Mouse (Mus musculus): ENCODE measurements around the gene Fam216a.
A peak's percentile ranks its signal among the peaks of the same experiment; 100 is the strongest.

Gene Fam216a

DNA sequence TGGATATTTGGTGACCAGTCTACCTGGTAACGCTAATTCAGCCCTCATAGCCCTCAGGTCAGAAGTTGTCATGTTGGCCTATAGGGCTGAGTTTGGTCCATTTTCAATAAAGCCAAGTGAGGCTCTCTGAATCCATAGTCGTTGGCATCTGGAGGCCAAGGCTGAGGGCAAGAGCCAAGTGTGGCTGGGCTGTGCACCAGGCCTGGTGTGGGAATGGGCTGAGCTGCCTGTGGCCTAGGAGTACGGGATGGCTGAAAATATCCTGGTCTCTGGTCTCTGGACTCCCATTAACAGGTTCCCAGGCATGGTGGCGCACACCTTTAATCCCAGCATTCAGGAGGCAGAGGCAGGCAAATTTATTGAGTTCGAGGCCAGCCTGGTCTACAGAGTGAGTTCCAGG lies 17.8 kb upstream of the Fam216a start:
- no peak for DNase-seq

DNA sequence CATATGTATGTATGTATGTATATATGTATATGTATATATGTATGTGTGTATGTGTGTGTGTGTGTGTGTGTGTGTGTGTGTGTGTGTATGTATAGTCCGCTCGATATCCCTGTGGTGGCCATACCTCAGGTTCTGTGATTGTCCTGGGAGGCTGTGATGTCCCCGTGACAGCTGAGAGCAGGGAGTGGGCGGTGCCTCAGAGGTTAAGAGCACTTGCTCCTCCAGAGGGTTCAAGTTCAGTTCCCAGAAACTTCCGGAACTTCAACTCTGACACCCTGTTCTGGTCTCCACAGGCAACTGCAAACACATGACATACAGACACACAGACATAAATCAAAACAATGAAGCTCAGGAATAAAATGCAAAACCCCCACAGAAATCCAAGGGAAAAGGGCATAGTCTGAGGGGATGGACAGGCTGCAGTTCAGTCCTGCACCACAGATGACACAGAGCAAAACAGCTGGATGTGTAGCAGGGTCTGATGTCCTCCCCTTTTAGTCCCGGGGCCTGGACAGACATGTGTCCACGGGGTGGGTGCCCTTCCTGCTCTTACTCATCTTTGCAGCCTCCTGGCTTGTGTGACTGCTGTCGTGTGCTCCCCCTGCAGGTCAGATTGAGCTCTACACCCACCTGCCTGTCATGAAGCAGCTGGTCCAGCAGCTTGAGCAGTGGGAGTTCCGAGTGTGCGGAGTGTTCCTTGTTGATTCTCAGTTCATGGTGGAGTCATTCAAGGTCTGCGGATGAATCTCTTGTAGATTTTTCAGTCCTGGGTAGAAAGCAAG lies 7.4 kb upstream of the Fam216a start:
- peak; percentile 68 to 74 for DNase-seq

DNA sequence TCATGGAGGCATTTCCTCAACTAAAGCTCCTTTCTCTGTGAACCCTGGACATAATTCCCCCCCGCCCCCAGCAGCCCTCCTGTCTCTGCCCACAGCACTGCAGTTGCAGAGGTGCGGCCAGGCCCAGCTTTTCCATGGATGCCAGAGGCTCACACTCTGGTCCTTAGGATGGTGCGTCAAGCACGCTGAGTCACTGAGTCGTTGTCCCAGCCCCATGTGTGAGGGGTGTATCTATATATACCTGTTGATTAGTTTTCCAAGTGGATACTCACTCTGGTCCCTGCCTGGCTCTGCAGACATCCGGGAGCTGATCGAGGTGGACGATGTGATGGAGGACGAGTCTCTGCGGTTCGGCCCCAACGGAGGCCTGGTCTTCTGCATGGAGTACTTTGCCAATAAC lies 6.0 kb upstream of the Fam216a start:
- DNase-seq: peak in 1 of 2 experiments; percentile 2

DNA sequence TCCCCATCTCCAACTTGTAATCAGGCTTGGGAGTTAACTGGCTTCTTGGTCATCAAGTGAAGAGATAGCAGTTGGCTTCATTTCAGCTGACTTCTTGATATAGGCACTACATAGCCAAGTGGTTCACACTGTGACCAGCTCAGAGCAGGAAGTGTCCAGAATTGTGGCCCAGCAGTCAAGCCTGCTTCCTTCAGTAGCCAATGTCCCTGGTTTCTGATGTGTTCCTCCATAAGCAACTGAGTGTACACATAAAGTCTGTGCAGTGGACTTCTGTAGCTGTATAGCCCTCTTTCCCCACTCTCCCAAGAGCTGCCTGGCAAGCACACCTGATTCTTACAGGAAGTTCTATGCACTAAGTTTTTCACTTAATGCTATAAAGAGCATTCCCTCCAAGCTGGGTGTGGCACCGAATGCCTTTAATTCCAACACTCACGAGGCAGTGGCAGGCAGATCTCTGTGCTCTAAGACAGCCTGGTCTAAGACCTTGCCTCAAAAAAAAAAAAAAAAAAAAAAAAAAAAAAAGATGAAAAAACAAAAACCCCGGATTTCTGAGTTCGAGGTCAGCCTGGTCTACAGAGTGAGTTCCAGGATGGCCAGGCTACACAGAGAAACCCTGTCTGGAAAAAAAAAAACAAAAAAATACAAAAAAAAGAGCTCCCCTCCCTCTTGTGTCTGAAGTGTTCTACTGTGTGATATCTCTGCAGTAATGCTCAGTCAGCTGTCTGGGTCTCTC lies 5.1 kb upstream of the Fam216a start:
- DNase-seq: peak in 1 of 2 experiments; percentile 0

DNA sequence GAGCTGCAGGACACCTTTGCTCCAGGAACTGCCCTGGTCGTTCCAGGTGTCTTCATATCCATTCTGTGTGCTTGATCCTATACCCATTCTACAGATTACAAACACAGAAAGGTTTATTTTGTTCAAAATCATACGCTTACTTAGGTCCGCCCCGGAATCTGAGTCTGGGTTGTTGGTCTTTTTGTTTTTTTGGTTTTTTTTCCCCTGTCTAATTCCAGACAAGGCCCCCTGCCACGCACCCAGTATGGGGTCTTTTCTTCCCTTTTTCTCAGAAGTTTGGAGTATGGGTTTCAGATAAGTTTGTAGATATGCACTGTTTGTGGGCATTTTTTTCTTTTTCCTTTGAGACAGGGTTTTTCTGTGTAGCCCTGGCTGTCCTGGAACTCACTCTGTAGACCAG lies 714 bp upstream of the Fam216a start:
- no peak for DNase-seq

DNA sequence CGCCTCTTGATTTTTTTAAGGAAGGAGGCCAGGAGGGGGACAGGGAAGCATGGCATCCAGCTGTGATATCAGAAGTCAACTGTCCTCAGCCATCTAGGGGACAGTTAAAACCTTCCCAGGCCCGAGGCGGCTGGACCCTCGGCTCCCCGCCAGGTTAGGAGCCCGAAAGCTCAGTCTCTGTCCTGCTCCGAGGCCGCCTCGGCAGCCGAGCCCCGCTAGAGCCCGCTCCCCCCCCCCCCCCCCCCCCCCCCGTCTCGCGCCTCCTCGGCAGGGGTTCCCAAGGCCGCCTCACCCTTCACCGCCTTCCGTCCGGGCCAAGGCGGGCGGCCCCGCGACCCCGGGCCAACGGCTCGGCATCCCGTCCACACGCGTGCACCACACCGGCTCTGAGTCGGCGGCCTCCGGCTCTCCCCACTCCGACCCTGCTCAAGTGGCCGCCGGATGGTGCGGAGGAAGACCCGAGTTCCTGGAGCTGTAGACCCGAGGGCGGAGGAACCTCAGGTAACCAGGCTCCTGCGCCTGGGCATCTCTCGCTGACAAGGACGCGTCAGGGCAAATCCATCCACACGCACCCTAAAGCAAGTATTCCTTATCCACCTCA lies 473 bp downstream of the Fam216a start, which contains the start of gene Gpn3:
Gpn3 (plus strand) TSS at position 286 of the 601 bp plus-strand sequence.
- DNase-seq: peak in 1 of 2 experiments; percentile 84

DNA sequence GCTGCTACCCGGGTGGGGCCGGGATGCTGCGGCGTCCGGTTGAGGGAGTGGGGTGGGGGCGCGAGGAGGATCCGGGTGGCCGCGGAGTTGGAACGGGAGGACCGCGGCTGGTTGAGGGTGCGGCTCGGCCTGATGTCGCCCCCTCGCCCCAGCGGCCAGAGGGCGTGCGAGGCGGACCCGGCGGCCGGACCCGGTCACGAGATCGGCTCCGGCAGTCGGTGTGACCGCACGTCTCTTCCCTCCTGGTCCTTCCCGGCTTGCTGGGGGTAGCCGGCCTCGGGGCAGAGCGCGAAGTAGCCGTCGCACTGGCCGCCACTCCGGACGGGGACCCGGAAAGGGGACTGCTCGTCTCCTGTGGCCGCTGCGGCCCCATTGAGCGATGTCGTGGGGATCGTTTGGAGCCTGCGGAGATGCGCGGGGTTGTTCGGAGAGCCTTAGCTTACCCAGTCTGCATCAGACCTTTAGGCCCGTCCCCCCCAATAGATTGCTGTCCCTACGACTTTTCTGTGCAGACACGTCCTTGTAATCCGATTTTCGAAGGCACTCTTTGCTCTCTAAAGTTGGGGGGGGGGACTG lies 17.6 kb downstream of the Fam216a start:
- no peak for DNase-seq

DNA sequence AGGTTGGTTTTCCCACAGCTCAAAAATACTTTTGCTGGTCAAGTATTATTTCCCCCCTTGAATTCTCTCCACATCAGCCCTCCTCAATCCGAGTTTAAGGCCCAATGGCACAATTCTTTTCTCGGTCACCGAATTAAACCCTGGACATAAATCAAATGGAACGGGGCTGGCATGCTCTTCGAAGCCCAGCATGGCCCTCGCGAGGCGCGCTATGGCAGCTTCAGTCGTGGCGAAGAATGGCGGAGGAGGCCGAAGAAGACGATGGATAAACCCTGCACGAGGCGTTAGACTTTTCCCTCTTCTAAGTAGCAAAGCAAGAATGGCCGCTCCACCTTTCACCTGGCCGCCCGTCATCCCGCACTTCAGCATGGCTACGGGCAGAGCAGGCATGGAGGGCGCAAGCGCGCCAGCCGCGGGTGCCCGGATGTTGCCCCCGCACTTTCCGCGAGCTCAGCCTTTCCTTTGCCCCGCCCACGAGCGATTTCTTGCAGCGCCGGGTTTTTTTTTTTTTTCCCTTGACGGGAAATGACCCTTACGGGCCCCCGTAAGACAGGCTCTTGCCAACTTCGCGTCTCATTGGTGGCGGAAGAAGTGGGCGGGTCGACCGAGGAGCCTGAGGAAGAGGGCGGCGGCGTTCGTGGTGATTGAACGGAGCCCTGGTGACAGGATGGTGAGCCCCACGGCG lies 18.2 kb downstream of the Fam216a start, which contains the start of the genes Rad9b and Vps29:
Rad9b (minus strand) TSS at position 427 of the 685 bp plus-strand sequence.
Vps29 (plus strand) TSS at position 563 of the 685 bp plus-strand sequence.
- DNase-seq: peak; percentile 98 to 99

DNA sequence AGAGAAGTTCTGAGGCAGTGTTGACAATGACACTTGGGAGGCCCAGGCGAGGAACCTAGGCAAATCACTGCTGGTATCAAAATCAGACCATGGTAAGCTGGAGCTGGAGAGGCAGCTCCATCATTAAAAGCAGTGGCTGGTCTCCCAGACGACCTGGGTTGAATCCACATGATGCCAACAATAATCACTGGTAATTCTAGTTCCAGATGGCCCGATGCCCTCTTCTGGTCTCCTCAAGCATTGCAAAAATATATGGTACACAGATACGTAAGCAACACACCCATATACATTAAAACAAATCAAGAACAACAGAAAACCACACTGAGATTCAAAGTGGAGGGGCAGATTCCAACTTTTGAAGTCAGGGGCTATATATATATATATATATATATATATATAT lies 26.4 kb downstream of the Fam216a start:
- no peak for DNase-seq

DNA sequence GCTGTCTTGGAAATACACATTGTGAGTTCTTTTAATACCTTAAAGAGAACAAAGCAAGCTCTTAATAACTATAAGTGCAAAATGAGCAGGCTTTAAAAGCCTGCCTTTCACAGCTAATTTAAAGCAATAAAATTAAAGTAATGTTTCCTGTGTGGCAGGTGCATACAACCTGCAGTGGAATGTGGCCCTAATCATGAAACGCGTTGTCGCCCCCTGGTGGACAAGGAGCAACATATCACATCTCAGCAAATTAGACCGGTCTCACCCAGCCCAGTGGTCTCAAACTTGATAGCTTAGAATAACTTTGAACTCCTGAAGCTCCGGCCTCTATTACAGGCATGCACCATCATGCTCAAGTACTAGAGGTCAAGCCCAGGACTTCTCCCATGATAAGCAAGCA lies 27.9 kb downstream of the Fam216a start:
- peak; percentile 82 to 84 for DNase-seq

DNA sequence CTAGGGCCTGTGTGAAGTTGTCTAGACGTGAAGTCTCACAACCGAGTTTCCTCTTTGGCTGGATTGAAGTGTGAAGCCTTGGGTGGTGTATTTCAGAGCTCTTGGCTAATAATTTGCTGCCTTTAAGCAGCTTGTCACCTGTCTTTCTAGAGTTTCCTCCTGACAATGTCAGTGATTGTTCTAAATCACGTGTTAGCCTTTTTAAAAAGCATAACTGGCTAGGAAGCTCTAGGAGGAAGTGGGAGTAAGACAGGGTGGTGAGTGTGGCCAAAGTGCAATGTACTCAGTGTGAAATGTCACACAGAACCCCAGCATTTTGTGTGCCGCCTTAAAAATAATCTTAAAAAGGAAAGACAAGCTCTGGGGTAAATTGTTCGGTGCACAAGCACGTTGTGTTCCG lies 28.4 kb downstream of the Fam216a start:
- no peak for DNase-seq

DNA sequence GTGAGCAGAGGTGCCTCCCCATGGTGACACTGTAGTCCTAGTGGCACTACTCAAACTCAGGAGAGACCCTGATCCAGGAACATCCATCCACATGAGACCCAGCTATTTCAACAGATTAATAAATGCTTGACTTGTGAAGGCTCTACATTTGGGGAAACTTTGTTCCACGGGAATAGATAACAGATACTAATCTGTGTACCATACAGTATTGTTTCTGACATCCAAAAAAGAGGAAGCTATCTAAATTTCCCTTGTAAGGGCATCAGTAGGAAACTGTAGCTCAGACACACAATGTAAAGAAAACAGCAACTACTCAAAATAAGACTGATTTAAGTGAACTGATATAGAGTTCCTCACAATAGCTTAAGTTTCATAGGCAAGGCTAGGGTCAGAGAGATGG lies 29.3 kb downstream of the Fam216a start:
- no peak for DNase-seq

DNA sequence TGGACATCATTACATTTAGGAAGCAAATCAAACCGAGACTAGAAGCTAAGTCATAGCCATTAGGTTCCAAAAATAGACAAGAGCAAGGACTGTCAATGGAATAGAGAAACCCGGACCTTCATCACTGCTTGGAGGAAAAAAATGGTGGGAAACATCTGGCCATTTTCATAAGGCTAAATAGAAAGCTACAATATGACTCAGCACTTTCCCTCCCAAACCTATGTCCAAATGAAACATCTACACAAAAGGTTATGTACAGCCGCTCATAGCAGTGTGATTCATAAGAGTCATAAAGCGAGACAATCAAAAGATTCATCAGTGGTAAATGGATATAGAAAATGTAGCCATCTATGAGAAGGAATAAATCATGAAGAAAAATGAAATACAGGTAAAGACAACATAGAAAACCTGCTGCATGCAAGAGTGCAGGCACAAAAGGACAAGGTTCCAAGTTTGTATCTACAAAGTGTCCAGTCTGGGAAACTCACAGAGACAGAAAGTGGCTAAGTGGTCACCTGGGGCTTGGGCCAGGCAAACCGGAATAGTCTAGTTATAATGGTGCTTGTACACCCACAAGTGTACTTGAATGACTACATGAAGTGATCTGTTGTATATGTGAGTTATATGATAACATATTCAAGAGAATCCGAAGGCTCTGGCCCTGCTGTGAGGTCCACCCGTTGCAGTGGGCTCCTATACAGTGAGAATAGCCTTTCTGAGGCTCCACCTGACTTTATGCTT lies 35.4 kb downstream of the Fam216a start:
- no peak for DNase-seq

DNA sequence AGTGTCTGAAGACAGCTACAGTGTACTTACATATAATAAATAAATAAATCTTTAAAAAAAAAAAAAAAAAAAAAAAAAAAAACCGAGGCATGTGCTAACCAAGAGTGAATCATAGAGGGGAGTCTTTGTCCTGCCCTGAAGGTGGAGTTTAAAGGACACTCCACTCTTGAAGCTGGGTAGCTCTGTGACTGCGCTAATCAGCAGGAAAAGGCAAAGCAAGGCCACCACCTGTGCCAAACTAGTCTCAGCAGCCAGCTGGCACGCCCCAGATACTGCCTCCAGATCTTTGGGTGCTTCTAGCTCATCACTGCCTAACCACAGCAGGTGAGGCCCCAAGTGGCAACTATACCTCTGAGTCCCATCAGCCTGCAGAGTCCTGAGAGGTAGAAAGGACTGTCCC lies 37.5 kb downstream of the Fam216a start:
- DNase-seq: peak; percentile 38 to 67

DNA sequence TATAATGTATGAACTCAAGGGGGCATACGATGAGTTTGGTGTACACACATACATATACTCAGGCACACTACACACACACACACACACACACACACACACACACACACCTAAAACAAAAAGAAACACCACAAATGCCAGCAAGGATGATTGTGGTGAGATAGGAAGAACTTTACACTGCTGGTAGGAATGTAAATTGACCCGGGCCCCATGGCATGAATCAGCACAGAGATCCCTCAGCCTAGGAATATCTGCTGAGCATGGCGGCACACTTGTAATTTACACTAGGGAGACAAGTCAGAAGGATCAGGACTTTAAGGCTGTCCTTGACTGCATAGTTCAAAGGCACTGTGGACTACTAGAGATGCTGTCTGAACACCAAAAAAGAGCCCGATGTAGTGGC lies 41.9 kb downstream of the Fam216a start:
- no peak for DNase-seq

DNA sequence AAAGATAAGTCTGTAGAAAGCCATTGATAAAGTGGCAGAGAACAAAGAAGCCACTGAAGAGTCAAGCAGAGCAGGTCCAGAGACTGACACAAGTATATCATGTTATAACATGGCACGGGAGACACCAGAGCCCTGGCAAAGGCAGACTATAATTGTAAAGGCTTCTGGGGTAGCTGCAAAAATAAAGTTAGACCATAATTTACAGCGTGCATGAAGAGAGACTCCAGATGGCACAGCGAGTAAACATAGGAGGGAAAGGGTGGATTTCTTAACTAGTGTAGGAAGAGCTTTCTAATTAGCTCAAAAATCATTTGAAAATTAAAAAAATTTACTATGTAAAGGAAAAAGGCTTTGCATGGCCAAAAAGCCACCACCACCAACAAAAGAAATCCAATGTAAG lies 44.9 kb downstream of the Fam216a start:
- DNase-seq: no peak

DNA sequence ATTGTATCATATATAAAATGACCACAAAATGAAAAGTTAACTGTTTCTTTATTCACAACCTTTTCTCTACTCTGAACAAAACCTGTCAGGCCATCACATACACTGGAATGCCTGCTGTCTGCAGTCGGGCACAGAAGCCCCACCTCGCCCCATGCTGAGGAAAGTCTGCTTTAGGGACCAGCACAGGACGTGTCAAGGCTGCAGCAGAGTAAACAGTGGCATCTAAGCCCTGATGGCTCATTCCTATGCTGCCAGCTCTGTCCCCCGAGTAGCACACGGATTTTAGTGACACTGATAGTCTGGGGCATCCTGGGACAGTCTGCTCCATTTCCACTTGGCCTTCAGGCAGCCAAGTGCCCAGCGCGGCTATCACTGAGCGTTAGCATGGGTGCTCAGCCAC lies 46.7 kb downstream of the Fam216a start:
- DNase-seq: no peak

DNA sequence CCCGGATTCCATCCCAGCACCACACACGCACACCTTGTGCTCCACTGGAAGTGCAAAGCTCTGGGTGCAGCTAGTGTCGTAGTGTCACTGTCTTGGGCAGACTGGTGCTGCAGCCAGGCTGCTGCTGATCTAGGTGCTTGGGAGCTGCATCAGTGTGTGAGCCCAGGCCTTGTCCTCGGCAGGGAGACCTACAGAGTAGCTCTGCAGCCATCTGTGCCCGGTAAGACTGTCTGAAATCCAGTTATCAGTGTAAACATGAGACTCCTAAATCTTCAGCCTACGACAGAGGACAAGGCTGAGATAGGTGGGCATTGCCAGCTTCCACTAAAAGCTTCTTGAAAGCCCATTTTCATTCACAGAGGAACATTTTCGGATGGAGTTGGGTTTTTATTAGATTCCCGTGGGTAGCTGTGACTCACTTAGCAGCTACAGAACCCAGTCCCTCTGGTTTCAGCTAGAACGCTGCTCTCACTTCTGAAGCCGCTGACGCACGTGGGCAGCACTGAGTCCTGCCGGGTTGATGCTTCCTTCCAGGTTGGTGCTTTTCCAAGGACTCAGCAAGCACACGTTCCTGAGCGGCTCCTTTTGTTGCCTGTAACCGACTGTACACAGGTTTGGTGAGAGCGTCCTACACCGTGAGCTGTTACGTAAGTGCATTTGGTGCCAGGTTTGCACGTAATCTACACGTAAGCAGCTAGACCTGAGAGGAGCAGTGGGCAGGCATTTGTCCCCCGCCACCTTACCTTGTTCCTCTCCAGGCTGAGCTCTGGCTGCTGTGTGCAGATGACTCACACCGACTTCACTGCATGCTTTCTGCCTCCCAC lies 47.3 kb downstream of the Fam216a start:
- DNase-seq: no peak

DNA sequence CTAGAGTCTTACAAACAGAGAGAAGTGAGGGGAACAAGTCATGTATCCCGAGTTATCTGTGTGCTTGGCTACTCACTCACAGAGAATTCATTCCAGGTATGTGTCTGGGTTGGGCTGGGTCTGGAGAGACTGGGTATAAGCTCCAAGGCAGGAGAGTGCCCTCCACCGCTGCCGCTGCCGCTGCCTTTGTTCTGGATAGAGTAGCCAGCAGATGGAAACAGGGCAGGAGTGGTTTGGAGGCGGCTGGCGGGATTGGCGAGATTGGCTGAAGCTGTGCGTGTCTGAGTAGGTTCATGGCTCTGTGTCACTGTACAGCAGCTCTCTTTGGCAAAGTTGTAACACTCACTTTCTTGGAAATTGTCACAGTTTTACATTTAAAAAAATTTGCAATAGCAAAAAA lies 48.6 kb downstream of the Fam216a start:
- DNase-seq: no peak

DNA sequence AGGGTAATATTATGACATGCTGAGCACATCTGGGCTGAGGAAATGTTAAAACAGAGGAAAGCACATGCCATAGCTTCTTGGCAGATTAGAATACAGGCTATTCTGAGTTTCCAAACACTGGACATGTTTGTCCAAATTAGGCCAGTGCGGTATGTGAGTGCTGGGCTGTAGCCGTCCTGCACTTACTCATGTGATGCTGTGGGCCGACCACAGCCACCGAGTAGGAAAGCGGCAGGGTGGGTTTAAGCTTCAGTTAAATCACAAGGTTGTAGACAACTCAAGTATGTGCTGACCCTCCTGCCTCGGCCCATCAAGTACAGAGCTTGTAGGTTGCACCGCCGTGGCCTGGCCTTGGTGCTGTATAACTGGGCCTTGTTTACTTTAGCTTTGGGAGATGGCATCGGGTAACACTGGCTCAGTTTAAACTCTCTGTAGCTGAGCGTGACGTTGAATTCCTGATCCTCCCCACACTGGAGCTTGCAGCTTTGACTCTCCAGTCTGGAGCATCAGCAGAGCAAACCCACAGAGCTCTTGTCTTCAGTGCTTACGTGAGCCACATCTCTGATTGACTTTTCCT lies 51.9 kb downstream of the Fam216a start:
- no peak for DNase-seq

Data from thymus, postnatal 36 days (tissue).